14 mouse cellular contexts compared by ENCODE assay signal in genomic region chr3:25220601-25221000, GRCm38 (mm10).
DNase-seq lines count a peak whose midpoint lies in the region; ATAC-seq and TF ChIP-seq lines count a peak whose summit lies in the region.
"Had no signal": no experiment of that assay in that cellular context is flagged by ENCODE, and none has a peak within 500 bp of the region (broad histone marks: within the 10 kb centered on the region; RNA-seq: fewer than 3 reads in every experiment).

No protein-coding gene starts in this region.

- WGBS in heart, postnatal 0 days, result 64% methylated on average over 1 of the region's 1 CpGs
- 43% methylated on average over 1 of the region's 1 CpGs for WGBS in lung, postnatal 0 days
- WGBS in intestine, embryonic 16.5 days, result 57% methylated on average over 1 of the region's 1 CpGs

- DNase-seq in heart, postnatal 0 days (ENCODE audit: low spot score), result peak; percentile 19
- no peak for DNase-seq in heart, postnatal 36 days
- peak; percentile 45 for DNase-seq in lung, postnatal 0 days (ENCODE audit: low spot score)
- DNase-seq in lung, postnatal 4 days, result no peak
- DNase-seq in NIH3T3 (ENCODE audit: low read depth), result peak; percentile 30
- DNase-seq in retina, embryonic 14.5 days (ENCODE audit: low spot score), result peak; percentile 50
- DNase-seq in urinary bladder, adult 2 months (ENCODE audit: low spot score), result no peak
- DNase-seq: right cerebral cortex, postnatal 14 days had no signal

- H3K4me1 ChIP-seq in heart, postnatal 0 days (ENCODE audit: control insufficient read depth, insufficient read depth), result no peaks in the 10 kb centered on the region
- no peaks in the 10 kb centered on the region for H3K4me1 ChIP-seq in lung, postnatal 0 days (ENCODE audit: insufficient read depth, low read depth, low read length)
- H3K4me1 ChIP-seq in intestine, embryonic 16.5 days (ENCODE audit: control insufficient read depth, insufficient read depth, low read length), result no peaks in the 10 kb centered on the region
- H3K4me1 ChIP-seq: forebrain, embryonic 10.5 days; limb, embryonic 15.5 days; megakaryocyte, embryonic 14.5 days; neural tube, embryonic 13.5 days had no signal

- no peak for TF ChIP-seq EP300 in heart, postnatal 0 days (IDR thresholded peaks at IDR 0.05; ENCODE audit: low read depth)
- no peak for TF ChIP-seq EP300 in lung, postnatal 0 days (IDR thresholded peaks at IDR 0.05)

- H3K9ac ChIP-seq in heart, postnatal 0 days (replicated peaks; ENCODE audit: low read depth, low read length), result no peak overlapping the region
- no peak overlapping the region for H3K9ac ChIP-seq in lung, postnatal 0 days (replicated peaks; ENCODE audit: low read depth)
- H3K9ac ChIP-seq in intestine, embryonic 16.5 days (ENCODE audit: low read depth, low read length), result no peak overlapping the region
- H3K9ac ChIP-seq: limb, embryonic 15.5 days; neural tube, embryonic 13.5 days had no signal

- no peak for ATAC-seq in heart, postnatal 0 days (ENCODE audit: insufficient read depth, low read depth)
- no peak for ATAC-seq in lung, postnatal 0 days
- ATAC-seq in intestine, embryonic 16.5 days, result no peak

- peak; percentile 35 for TF ChIP-seq CTCF in heart, postnatal 0 days (IDR thresholded peaks at IDR 0.05; ENCODE audit: low read depth)
- peak; percentile 49 for TF ChIP-seq CTCF in lung, postnatal 0 days (IDR thresholded peaks at IDR 0.05)

- intact Hi-C loops in heart, postnatal 36 days (cut with DNase I), result no loop called here

- H3K27me3 ChIP-seq in heart, postnatal 0 days (ENCODE audit: control insufficient read depth, insufficient read depth, low read length), result no peaks in the 10 kb centered on the region
- no peaks in the 10 kb centered on the region for H3K27me3 ChIP-seq in lung, postnatal 0 days (replicated peaks; ENCODE audit: insufficient read depth, low read length)
- H3K27me3 ChIP-seq in intestine, embryonic 16.5 days (replicated peaks; ENCODE audit: control insufficient read depth, insufficient read depth, low read length), result no peaks in the 10 kb centered on the region
- H3K27me3 ChIP-seq: limb, embryonic 15.5 days; megakaryocyte, embryonic 14.5 days; neural tube, embryonic 13.5 days had no signal

- H3K4me3 ChIP-seq in heart, postnatal 0 days (ENCODE audit: low read depth, low read length), result no peak overlapping the region
- H3K4me3 ChIP-seq in lung, postnatal 0 days (ENCODE audit: low read depth, low read length), result no peak overlapping the region
- H3K4me3 ChIP-seq in intestine, embryonic 16.5 days (ENCODE audit: low read length), result no peak overlapping the region
- H3K4me3 ChIP-seq: forebrain, embryonic 10.5 days; limb, embryonic 15.5 days; megakaryocyte, embryonic 14.5 days; neural tube, embryonic 13.5 days had no signal

- no peak overlapping the region for H3K27ac ChIP-seq in heart, postnatal 0 days (ENCODE audit: low read depth)
- H3K27ac ChIP-seq in lung, postnatal 0 days (ENCODE audit: low read length), result no peak overlapping the region
- no peak overlapping the region for H3K27ac ChIP-seq in intestine, embryonic 16.5 days (ENCODE audit: low read length)
- H3K27ac ChIP-seq: forebrain, embryonic 10.5 days; limb, embryonic 15.5 days; neural tube, embryonic 13.5 days had no signal

- no peaks in the 10 kb centered on the region for H3K36me3 ChIP-seq in heart, postnatal 0 days (replicated peaks; ENCODE audit: control insufficient read depth, insufficient read depth, low read length)
- H3K36me3 ChIP-seq in lung, postnatal 0 days (ENCODE audit: insufficient read depth, low read length), result no peaks in the 10 kb centered on the region
- H3K36me3 ChIP-seq in intestine, embryonic 16.5 days (ENCODE audit: control insufficient read depth, insufficient read depth, low read length), result no peaks in the 10 kb centered on the region
- H3K36me3 ChIP-seq: forebrain, embryonic 10.5 days; G1E; limb, embryonic 15.5 days; neural tube, embryonic 13.5 days had no signal

- no peaks in the 10 kb centered on the region for H3K9me3 ChIP-seq in heart, postnatal 0 days (replicated peaks; ENCODE audit: control insufficient read depth, low read length)
- no peaks in the 10 kb centered on the region for H3K9me3 ChIP-seq in lung, postnatal 0 days (ENCODE audit: low read length)
- no peaks in the 10 kb centered on the region for H3K9me3 ChIP-seq in intestine, embryonic 16.5 days (ENCODE audit: control insufficient read depth, low read length)
- H3K9me3 ChIP-seq: forebrain, embryonic 10.5 days; G1E; limb, embryonic 15.5 days; megakaryocyte, embryonic 14.5 days; neural tube, embryonic 13.5 days had no signal

- H3K4me2 ChIP-seq in heart, postnatal 0 days (ENCODE audit: low read depth, low read length), result no peak overlapping the region
- H3K4me2 ChIP-seq in lung, postnatal 0 days (replicated peaks; ENCODE audit: low read depth, low read length), result no peak overlapping the region
- H3K4me2 ChIP-seq in intestine, embryonic 16.5 days (ENCODE audit: low read depth, low read length), result no peak overlapping the region
- H3K4me2 ChIP-seq: limb, embryonic 15.5 days; neural tube, embryonic 13.5 days had no signal

Comparison
In these comparisons a context has a peak if more than half of its experiments do, and no peak if none do; other contexts are left out.
1. DNase-seq: peak in heart, postnatal 0 days (single experiment), lung, postnatal 0 days (single experiment), NIH3T3 (single experiment) and retina, embryonic 14.5 days (single experiment); none in heart, postnatal 36 days (0 of 2), lung, postnatal 4 days (0 of 2) and urinary bladder, adult 2 months (single experiment).